Mouse (Mus musculus) intestine, embryonic 14.5 days (tissue): Measurements from ENCODE around the gene Gstp2. TPM values are rescaled to one million over a fixed set of nuclear protein-coding genes. Genes with fewer than 3 reads are reported as not detected.

Experiments used
- ATAC-seq: fragments of 200-750 bp; cut with Nextera tagmentation; replicated peaks from 2 replicates; pipeline ENCODE4 v1.8.0; 2017; ENCODE audit warnings: low read depth, moderate number of reproducible peaks, moderate TSS enrichment, moderate library complexity; ENCODE audit not compliant: low FRiP score, low TSS enrichment
- DNase-seq: peaks from one replicate; pipeline ENCODE4 v3.0.0-alpha.2; 2018; ENCODE audit warnings: low spot score
- H3K27ac ChIP-seq: fragments of 300-500 bp; sonication (generic); 2 replicates; pipeline ENCODE4 v1.5.1; 2014; ENCODE audit warnings: low read depth, mild to moderate bottlenecking, control low read depth
- H3K27me3 ChIP-seq: fragments of 300-500 bp; sonication (generic); replicated peaks from 2 replicates; pipeline ENCODE4 v1.6.1; 2014; ENCODE audit warnings: low read length, control low read depth; ENCODE audit not compliant: control insufficient read depth, insufficient read depth
- H3K36me3 ChIP-seq: fragments of 300-500 bp; sonication (generic); 2 replicates; pipeline ENCODE4 v1.6.1; 2014; ENCODE audit warnings: low read length, control low read depth; ENCODE audit not compliant: control insufficient read depth, insufficient read depth
- H3K4me1 ChIP-seq: fragments of 300-500 bp; sonication (generic); replicated peaks from 2 replicates; pipeline ENCODE4 v1.6.1; 2014; ENCODE audit warnings: low read length, control low read depth, mixed read lengths; ENCODE audit not compliant: control insufficient read depth, insufficient read depth
- H3K4me2 ChIP-seq: fragments of 300-500 bp; sonication (generic); 2 replicates; pipeline ENCODE4 v1.6.1; 2014; ENCODE audit warnings: low read length
- H3K4me3 ChIP-seq: fragments of 300-500 bp; sonication (generic); 2 replicates; pipeline ENCODE4 v1.5.1; 2014; ENCODE audit warnings: low read depth, low read length, control low read depth, mixed read lengths
- H3K9ac ChIP-seq: fragments of 300-500 bp; sonication (generic); 2 replicates; pipeline ENCODE4 v1.6.1; 2014; ENCODE audit warnings: mild to moderate bottlenecking, low read length
- H3K9me3 ChIP-seq: fragments of 300-500 bp; sonication (generic); 2 replicates; pipeline ENCODE4 v1.6.1; 2016; ENCODE audit warnings: low read length, control low read depth; ENCODE audit not compliant: control insufficient read depth
- WGBS: fragments of 180-500 bp; shearing (Covaris S2); extraction: QIAGEN DNeasy Blood & Tissue Kit; methylation state at CpG from one replicate; pipeline ENCODE4 v1.1.7; 2014; 5-methylcytosine and 5-hydroxymethylcytosine counted together
- polyA plus RNA-seq: library from polyadenylated mRNA; unstranded; fragments of >200 nt; fragmentation: Nextera tagmentation; extraction: Ambion mirVana; gene quantifications from 2 replicates; pipeline ENCODE4 v1.2.1, GENCODE M21; 2014

Gstp2 gene
- polyA plus RNA-seq, 1 experiment from 2014 or later, result 8.8 TPM

GRCm38 (mm10) chr19:3997231-3997630 lies 48.6 kb downstream of the Gstp2 start:
- H3K27me3 ChIP-seq, result no peaks in the 10 kb centered on the region
- no peaks in the 10 kb centered on the region for H3K9me3 ChIP-seq
- DNase-seq (no peak), ATAC-seq (no peak)
- H3K27ac ChIP-seq, result no peak overlapping the region
- H3K9ac ChIP-seq, result no peak overlapping the region
- H3K4me2 ChIP-seq, result no peak overlapping the region
- no peaks in the 10 kb centered on the region for H3K36me3 ChIP-seq
- H3K4me3 ChIP-seq, result no peak overlapping the region
- peaks cover 16% of the 10 kb centered on the region for H3K4me1 ChIP-seq
- 47% methylated on average over 8 of the region's 8 CpGs for WGBS

- Histone ChIP-seq H3K27me3 (no peaks in the 10 kb centered on the region), H3K36me3 (no peaks in the 10 kb centered on the region), H3K4me3 (no peak overlapping the region), H3K4me1 (peaks cover 15% of the 10 kb centered on the region), H3K27ac (no peak overlapping the region), H3K9ac (no peak overlapping the region), H3K4me2 (no peak overlapping the region), H3K9me3 (no peaks in the 10 kb centered on the region)
- ATAC-seq (no peak), DNase-seq (no peak)
- 82% methylated on average over 8 of the region's 8 CpGs for WGBS
These were observed 49.1 kb downstream of the Gstp2 start for GRCm38 (mm10) chr19:3996747-3997146.

- H3K9me3 ChIP-seq, result no peaks in the 10 kb centered on the region
- H3K36me3 ChIP-seq, result no peaks in the 10 kb centered on the region
- no peaks in the 10 kb centered on the region for H3K27me3 ChIP-seq
- no peak overlapping the region for H3K4me3 ChIP-seq
- no peak overlapping the region for H3K4me2 ChIP-seq
- 75% methylated on average over 7 of the region's 7 CpGs for WGBS
- ATAC-seq (no peak), DNase-seq (no peak)
- H3K27ac ChIP-seq, result no peak overlapping the region
- peaks cover 9% of the 10 kb centered on the region for H3K4me1 ChIP-seq
- no peak overlapping the region for H3K9ac ChIP-seq
These were observed 49.7 kb downstream of the Gstp2 start for GRCm38 (mm10) chr19:3996106-3996505.

GRCm38 (mm10) chr19:3995505-3995904 lies 50.3 kb downstream of the Gstp2 start:
- 66% methylated on average over 3 of the region's 3 CpGs for WGBS
- no peak overlapping the region for H3K27ac ChIP-seq
- H3K9me3 ChIP-seq, result no peaks in the 10 kb centered on the region
- no peaks in the 10 kb centered on the region for H3K36me3 ChIP-seq
- H3K4me2 ChIP-seq, result no peak overlapping the region
- no peaks in the 10 kb centered on the region for H3K27me3 ChIP-seq
- ATAC-seq, result no peak
- peaks cover 5% of the 10 kb centered on the region; the same call in 1 of the 2 replicates for H3K4me1 ChIP-seq
- H3K4me3 ChIP-seq, result no peak overlapping the region
- DNase-seq, result no peak
- no peak overlapping the region for H3K9ac ChIP-seq

- DNase-seq (no peak), ATAC-seq (no peak)
- Histone ChIP-seq H3K9ac (no peak overlapping the region), H3K4me2 (no peak overlapping the region), H3K9me3 (no peaks in the 10 kb centered on the region), H3K36me3 (no peaks in the 10 kb centered on the region), H3K27me3 (no peaks in the 10 kb centered on the region), H3K4me1 (peaks cover 5% of the 10 kb centered on the region; the same call in 1 of the 2 replicates), H3K4me3 (no peak overlapping the region), H3K27ac (no peak overlapping the region)
- WGBS, result 68% methylated on average over 6 of the region's 6 CpGs
These were observed 50.9 kb downstream of the Gstp2 start for GRCm38 (mm10) chr19:3994932-3995331.

GRCm38 (mm10) chr19:3992416-3992815 lies 53.4 kb downstream of the Gstp2 start, which contains the start of gene Tbx10:
TSS of gene Tbx10 (plus strand) at chr19:3992752.
- 63% methylated on average over 5 of the region's 5 CpGs for WGBS
- no peak for ATAC-seq
- H3K9ac ChIP-seq, result no peak within 1 kb of the TSS

GRCm38 (mm10) chr19:3991966-3992365 lies 53.9 kb downstream of the Gstp2 start:
- no peak overlapping the region for H3K4me2 ChIP-seq
- 89% methylated on average over 3 of the region's 3 CpGs for WGBS
- no peaks in the 10 kb centered on the region for H3K36me3 ChIP-seq
- ATAC-seq (no peak), DNase-seq (no peak)
- H3K4me1 ChIP-seq, result peaks cover 2% of the 10 kb centered on the region
- no peak overlapping the region for H3K4me3 ChIP-seq
- no peaks in the 10 kb centered on the region for H3K27me3 ChIP-seq
- no peaks in the 10 kb centered on the region for H3K9me3 ChIP-seq
- no peak overlapping the region for H3K27ac ChIP-seq
- H3K9ac ChIP-seq, result no peak overlapping the region

More at GRCm38 (mm10) chr19:3992416-3992815, 53.4 kb downstream of the Gstp2 start, which contains the start of gene Tbx10:
- no peak within 1 kb of the TSS for H3K27ac ChIP-seq
- no peak within 1 kb of the TSS for H3K4me3 ChIP-seq
- no peak within 1 kb of the TSS for H3K4me2 ChIP-seq
- no peak for DNase-seq
- H3K36me3 ChIP-seq, result no peaks in the 10 kb centered on the region
- no peaks in the 10 kb centered on the region for H3K9me3 ChIP-seq
- no peaks in the 10 kb centered on the region for H3K4me1 ChIP-seq
- no peaks in the 10 kb centered on the region for H3K27me3 ChIP-seq

- no peak overlapping the region for H3K4me3 ChIP-seq
- H3K27me3 ChIP-seq, result no peaks in the 10 kb centered on the region
- no peak overlapping the region for H3K9ac ChIP-seq
- H3K4me2 ChIP-seq, result no peak overlapping the region
- WGBS, result 89% methylated on average over 3 of the region's 3 CpGs
- peaks cover 6% of the 10 kb centered on the region for H3K4me1 ChIP-seq
- DNase-seq (no peak), ATAC-seq (no peak)
- no peak overlapping the region for H3K27ac ChIP-seq
- no peaks in the 10 kb centered on the region for H3K9me3 ChIP-seq
- H3K36me3 ChIP-seq, result no peaks in the 10 kb centered on the region
These were observed 54.3 kb downstream of the Gstp2 start for GRCm38 (mm10) chr19:3991562-3991961.

GRCm38 (mm10) chr19:3990804-3991203 lies 55.0 kb downstream of the Gstp2 start:
- ATAC-seq (no peak), DNase-seq (no peak)
- H3K9ac ChIP-seq, result no peak overlapping the region
- no peak overlapping the region for H3K4me2 ChIP-seq
- no peaks in the 10 kb centered on the region for H3K27me3 ChIP-seq
- 24% methylated on average over 6 of the region's 6 CpGs for WGBS
- no peak overlapping the region for H3K27ac ChIP-seq
- no peaks in the 10 kb centered on the region for H3K36me3 ChIP-seq
- no peak overlapping the region for H3K4me3 ChIP-seq
- H3K9me3 ChIP-seq, result no peaks in the 10 kb centered on the region
- peaks cover 14% of the 10 kb centered on the region for H3K4me1 ChIP-seq
